Mouse (Mus musculus) liver, adult 2 months (tissue): Measurements from ENCODE around the gene Grin2d.

ENCODE experiments used
- CTCF ChIP-seq: fragments of 200-500 bp; IDR thresholded peaks from 2 replicates; pipeline ENCODE4 v1.5.1; 2011; ENCODE audit warnings: low read depth, low read length, control low read depth
- POLR2A ChIP-seq: fragments of 200-500 bp; IDR thresholded peaks from 2 replicates; pipeline ENCODE4 v1.6.1; 2011; ENCODE audit warnings: low read length, control low read depth; ENCODE audit not compliant: insufficient read depth; ENCODE audit errors: extremely low read depth

- TF ChIP-seq CTCF (no peak), POLR2A (no peak)
Observed at GRCm38 (mm10) chr7:45831128-45831525, 47.1 kb downstream of the Grin2d start.
